13 mouse cellular contexts compared by ENCODE assay signal in the genomic region with DNA sequence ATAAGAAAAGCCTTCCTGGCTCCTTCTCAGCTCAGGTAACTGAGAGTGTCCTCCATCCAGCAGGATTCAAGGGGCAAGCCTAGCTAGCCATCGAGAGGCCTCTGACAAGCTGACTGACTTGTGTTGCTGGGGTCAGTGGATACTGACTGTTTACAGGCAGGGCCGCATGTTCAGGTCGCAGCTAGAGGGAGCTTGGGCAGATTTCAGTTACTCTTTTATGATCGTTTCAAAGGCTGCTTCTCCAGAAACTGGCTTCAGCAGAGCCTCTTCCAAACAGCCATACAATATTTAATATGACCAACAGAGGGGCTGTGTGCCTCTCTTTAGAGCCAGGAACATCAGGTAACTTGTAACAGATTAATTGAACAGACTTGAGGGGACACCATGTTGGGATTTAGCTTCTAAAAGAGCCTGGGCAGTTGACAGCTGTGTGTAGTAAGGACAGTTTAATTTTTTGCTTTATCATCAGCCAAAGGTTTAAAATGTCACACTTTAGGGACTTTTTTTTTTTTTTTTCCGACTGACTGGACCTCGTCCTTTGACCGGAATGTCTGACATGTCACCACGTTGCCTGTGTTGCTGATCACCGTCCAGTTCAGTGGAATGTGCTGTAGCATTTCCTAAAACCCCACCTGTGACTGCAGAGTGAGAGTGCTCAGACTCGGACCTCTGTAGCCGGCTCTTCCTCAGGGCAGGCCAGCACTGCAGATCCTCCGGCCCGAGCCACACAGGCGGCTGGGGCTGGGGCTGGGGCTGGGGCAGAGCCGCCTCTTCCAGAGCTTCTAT. TPM values are rescaled to one million over a fixed set of nuclear protein-coding genes. Genes with fewer than 3 reads are reported as not detected.
A peak's percentile ranks its signal among the peaks of the same experiment; 100 is the strongest.
DNase-seq lines count a peak whose midpoint lies in the region; ATAC-seq and TF ChIP-seq lines count a peak whose summit lies in the region.
"Had no signal": no experiment of that assay in that cellular context is flagged by ENCODE, and none has a peak within 500 bp of the region (broad histone marks: within the 10 kb centered on the region; RNA-seq: fewer than 3 reads in every experiment).

No protein-coding gene starts in this region.

- peaks cover 11% of the 10 kb centered on the region; the same call in 1 of the 2 replicates for H3K4me1 ChIP-seq in kidney, adult 2 months (ENCODE audit: control insufficient read depth, insufficient read depth, low read length)
- peaks cover 4% of the 10 kb centered on the region; the same call in 1 of the 2 replicates for H3K4me1 ChIP-seq in kidney, embryonic 15.5 days
- H3K4me1 ChIP-seq in heart, embryonic 14.5 days (ENCODE audit: control insufficient read depth in 2 of 2, insufficient read depth in 2 of 2, low read length in 2 of 2) = peaks cover 10 to 27% of the 10 kb centered on the region in 2 experiments
- H3K4me1 ChIP-seq in liver, embryonic 14.5 days (replicated peaks; ENCODE audit: control insufficient read depth in 2 of 2, insufficient read depth in 2 of 2, low read length in 1 of 2) = peaks cover 0 to 7% of the 10 kb centered on the region in 2 experiments; a peak in 1 of 4 replicates
- H3K4me1 ChIP-seq: limb, embryonic 13.5 days; midbrain, embryonic 13.5 days had no signal

- intact Hi-C loops in left cerebral cortex, postnatal 36 days (cut with DNase I) = no loop called here

- TF ChIP-seq CTCF in kidney, adult 2 months (conservative IDR thresholded peaks at IDR 0.05; ENCODE audit: insufficient read depth, insufficient read length, low read depth, low read length) = peak; percentile 45
- peak; percentile 42 for TF ChIP-seq CTCF in liver, embryonic 14.5 days (IDR thresholded peaks at IDR 0.05; ENCODE audit: low read depth)

- no peak overlapping the region for H3K4me2 ChIP-seq in kidney, embryonic 15.5 days
- peak overlapping the region; percentile 23; the same call in 1 of the 2 replicates for H3K4me2 ChIP-seq in heart, embryonic 14.5 days (ENCODE audit: low read length)
- no peak overlapping the region for H3K4me2 ChIP-seq in liver, embryonic 14.5 days (ENCODE audit: low read depth)
- H3K4me2 ChIP-seq: limb, embryonic 13.5 days; midbrain, embryonic 13.5 days; neural tube, embryonic 15.5 days had no signal

- H3K9me3 ChIP-seq in kidney, embryonic 15.5 days (replicated peaks) = no peaks in the 10 kb centered on the region
- H3K9me3 ChIP-seq in heart, embryonic 14.5 days (ENCODE audit: control insufficient read depth, low read length) = no peaks in the 10 kb centered on the region
- H3K9me3 ChIP-seq in liver, embryonic 14.5 days (ENCODE audit: control insufficient read depth, low read length) = no peaks in the 10 kb centered on the region
- H3K9me3 ChIP-seq: limb, embryonic 13.5 days; midbrain, embryonic 13.5 days; neural tube, embryonic 15.5 days had no signal

- TF ChIP-seq POLR2A in kidney, adult 2 months (IDR thresholded peaks at IDR 0.05; ENCODE audit: low read depth, low read length) = no peak

- H3K4me3 ChIP-seq in kidney, adult 2 months (ENCODE audit: insufficient read depth, low read depth, low read length) = no peak overlapping the region
- no peak overlapping the region for H3K4me3 ChIP-seq in kidney, embryonic 15.5 days (replicated peaks)
- no peak overlapping the region for H3K4me3 ChIP-seq in heart, embryonic 14.5 days (ENCODE audit: control insufficient read depth in 1 of 2, insufficient read depth in 1 of 2, low read depth in 1 of 2, low read length in 2 of 2)
- no peak overlapping the region for H3K4me3 ChIP-seq in liver, embryonic 14.5 days (ENCODE audit: insufficient read depth in 1 of 2, low read depth in 2 of 2, low read length in 2 of 2)
- H3K4me3 ChIP-seq: erythroblast, embryonic 14.5 days; limb, embryonic 13.5 days; midbrain, embryonic 13.5 days; neural tube, embryonic 15.5 days had no signal

- ATAC-seq in kidney, embryonic 15.5 days (replicated peaks; ENCODE audit: low FRiP score) = no peak
- no peak for ATAC-seq in heart, embryonic 14.5 days (ENCODE audit: insufficient number of reproducible peaks, insufficient read depth, low FRiP score, low read depth)
- no peak for ATAC-seq in liver, embryonic 14.5 days (ENCODE audit: insufficient read depth)
- ATAC-seq: midbrain, embryonic 13.5 days had no signal

- H3K36me3 ChIP-seq in kidney, adult 2 months (ENCODE audit: control insufficient read depth, insufficient read depth, low read length) = peaks cover 9% of the 10 kb centered on the region
- peaks cover 62% of the 10 kb centered on the region for H3K36me3 ChIP-seq in kidney, embryonic 15.5 days
- H3K36me3 ChIP-seq in heart, embryonic 14.5 days (ENCODE audit: control insufficient read depth, insufficient read depth, low read length) = peaks cover 51% of the 10 kb centered on the region
- peaks cover 24% of the 10 kb centered on the region for H3K36me3 ChIP-seq in liver, embryonic 14.5 days (replicated peaks; ENCODE audit: control insufficient read depth, insufficient read depth, low read depth)

- WGBS in kidney, adult 2 months = 45% methylated on average over 15 of the region's 15 CpGs
- 72% methylated on average over 15 of the region's 15 CpGs for WGBS in kidney, embryonic 15.5 days
- 28% methylated on average over 15 of the region's 15 CpGs for WGBS in heart, embryonic 14.5 days
- 79% methylated on average over 15 of the region's 15 CpGs for WGBS in liver, embryonic 14.5 days (ENCODE audit: insufficient replicate concordance)

- peak; percentile 78 for DNase-seq in kidney, adult 2 months
- peak; percentile 55 for DNase-seq in Muller cell, postnatal 12 days (ENCODE audit: inconsistent ontology term)
- no peak for DNase-seq in liver, embryonic 14.5 days (ENCODE audit: low read depth in 3 of 3, low spot score in 3 of 3)
- DNase-seq in layer of hippocampus, postnatal 14 days (ENCODE audit: low spot score in 2 of 2) = no peak
- no peak for DNase-seq in left cerebral cortex, postnatal 36 days (ENCODE audit: low spot score in 2 of 2)
- DNase-seq: right cerebral cortex, postnatal 14 days; thymus, postnatal 4 days had no signal

- no peak for TF ChIP-seq EP300 in liver, embryonic 14.5 days (IDR thresholded peaks at IDR 0.05; ENCODE audit: low read depth)

- no peak overlapping the region for H3K9ac ChIP-seq in kidney, embryonic 15.5 days
- peak overlapping the region; percentile 28 for H3K9ac ChIP-seq in heart, embryonic 14.5 days (ENCODE audit: low read length)
- no peak overlapping the region for H3K9ac ChIP-seq in liver, embryonic 14.5 days (replicated peaks)
- H3K9ac ChIP-seq: limb, embryonic 13.5 days; midbrain, embryonic 13.5 days; neural tube, embryonic 15.5 days had no signal

- H3K27ac ChIP-seq in kidney, adult 2 months (ENCODE audit: insufficient read depth, low read depth, low read length) = 0 out of 2 replicates have a peak overlapping the region, but pooled peaks have one; percentile 11
- H3K27ac ChIP-seq in kidney, embryonic 15.5 days = no peak overlapping the region
- H3K27ac ChIP-seq in heart, embryonic 14.5 days (replicated peaks in 1 of 2; ENCODE audit: control insufficient read depth in 1 of 2, insufficient read depth in 1 of 2, low read depth in 2 of 2, low read length in 2 of 2) = peak overlapping the region; percentile 69 to 70
- H3K27ac ChIP-seq in liver, embryonic 14.5 days = no peak overlapping the region
- H3K27ac ChIP-seq: limb, embryonic 13.5 days; midbrain, embryonic 13.5 days; neural tube, embryonic 15.5 days had no signal

- no peaks in the 10 kb centered on the region for H3K27me3 ChIP-seq in kidney, adult 2 months (replicated peaks; ENCODE audit: control insufficient read depth, insufficient read depth, low read length)
- no peaks in the 10 kb centered on the region for H3K27me3 ChIP-seq in kidney, embryonic 15.5 days
- H3K27me3 ChIP-seq in heart, embryonic 14.5 days (ENCODE audit: control insufficient read depth, insufficient read depth, low read length) = no peaks in the 10 kb centered on the region
- H3K27me3 ChIP-seq in liver, embryonic 14.5 days (ENCODE audit: control insufficient read depth, insufficient read depth, low read length) = no peaks in the 10 kb centered on the region
- H3K27me3 ChIP-seq: limb, embryonic 13.5 days; midbrain, embryonic 13.5 days; neural tube, embryonic 15.5 days had no signal

RNA-seq across cellular contexts. Expression of a gene that starts 24.8 kb away (rescaled TPM):
- 111 and 112 TPM in 2 replicates for polyA plus RNA-seq in kidney, adult 2 months (2012; rRNA removed)
- 50.1 and 54.9 TPM in 2 replicates for polyA plus RNA-seq in kidney, embryonic 15.5 days (2015; fragmentation: Nextera tagmentation; extraction: Ambion mirVana)
- 84.8 and 86.9 TPM in 2 replicates for polyA plus RNA-seq in heart, embryonic 14.5 days (2014; fragmentation: Nextera tagmentation; extraction: Ambion mirVana)
- 24.1 and 24.6 TPM in 2 replicates for polyA plus RNA-seq in liver, embryonic 14.5 days (2012; rRNA removed)
- polyA plus RNA-seq in liver, embryonic 14.5 days (2014; fragmentation: Nextera tagmentation; extraction: Ambion mirVana) = 19.3 and 20.5 TPM in 2 replicates
- 100 to 1,000 TPM; 220 to 237 TPM for total RNA-seq in layer of hippocampus, postnatal 14 days (2021)
- 100 to 1,000 TPM; 204 to 251 TPM for total RNA-seq in left cerebral cortex, postnatal 36 days (2021)

RNA-seq across cellular contexts. Expression of a gene that starts 25.9 kb away (rescaled TPM):
- 44.0 and 50.1 TPM in 2 replicates for polyA plus RNA-seq in kidney, adult 2 months (2012; rRNA removed)
- polyA plus RNA-seq in kidney, embryonic 15.5 days (2015; fragmentation: Nextera tagmentation; extraction: Ambion mirVana) = 35.0 and 36.1 TPM in 2 replicates
- polyA plus RNA-seq in heart, embryonic 14.5 days (2014; fragmentation: Nextera tagmentation; extraction: Ambion mirVana) = 26.6 and 26.9 TPM in 2 replicates
- polyA plus RNA-seq in liver, embryonic 14.5 days (2012; rRNA removed) = 9.7 and 12.5 TPM in 2 replicates
- 22.7 and 22.9 TPM in 2 replicates for polyA plus RNA-seq in liver, embryonic 14.5 days (2014; fragmentation: Nextera tagmentation; extraction: Ambion mirVana)
- 10 to 100 TPM; 60.3 to 65.6 TPM for total RNA-seq in layer of hippocampus, postnatal 14 days (2021)
- 10 to 100 TPM; 64.5 to 69.5 TPM for total RNA-seq in left cerebral cortex, postnatal 36 days (2021)

RNA-seq across cellular contexts. Expression of a gene that starts 26.0 kb away (rescaled TPM):
- 55.9 and 68.1 TPM in 2 replicates for polyA plus RNA-seq in kidney, adult 2 months (2012; rRNA removed)
- 3.1 and 3.6 TPM in 2 replicates for polyA plus RNA-seq in kidney, embryonic 15.5 days (2015; fragmentation: Nextera tagmentation; extraction: Ambion mirVana)
- polyA plus RNA-seq in heart, embryonic 14.5 days (2014; fragmentation: Nextera tagmentation; extraction: Ambion mirVana) = 1.1 and 1.5 TPM in 2 replicates
- polyA plus RNA-seq in liver, embryonic 14.5 days (2012; rRNA removed) = 1.6 and 1.7 TPM in 2 replicates
- 2.2 and 2.6 TPM in 2 replicates for polyA plus RNA-seq in liver, embryonic 14.5 days (2014; fragmentation: Nextera tagmentation; extraction: Ambion mirVana)
- 1 to 10 TPM; 3.3 to 3.5 TPM for total RNA-seq in layer of hippocampus, postnatal 14 days (2021)
- total RNA-seq in left cerebral cortex, postnatal 36 days (2021) = 1 to 10 TPM; 4.0 to 5.3 TPM

Comparison
In these comparisons a context has a peak if more than half of its experiments do, and no peak if none do; other contexts are left out.
1. H3K27ac ChIP-seq: peak in kidney, adult 2 months (single experiment) and heart, embryonic 14.5 days (2 of 2); none in kidney, embryonic 15.5 days (single experiment) and liver, embryonic 14.5 days (single experiment).
2. RNA of a gene that starts 26.0 kb away (polyA plus RNA-seq): 55.9 to 68.1 TPM in kidney, adult 2 months; 3.1 to 3.6 TPM in kidney, embryonic 15.5 days, 1.6 to 2.6 TPM in liver, embryonic 14.5 days and 1.1 to 1.5 TPM in heart, embryonic 14.5 days; every median in the first group is over 10 times any median in the second.
3. DNase-seq: peak in kidney, adult 2 months (single experiment) and Muller cell, postnatal 12 days (single experiment); none in liver, embryonic 14.5 days (0 of 3), layer of hippocampus, postnatal 14 days (0 of 2) and left cerebral cortex, postnatal 36 days (0 of 2).